ENCODE assay signal across 12 mouse cellular contexts in genomic region chr5:64508565-64508964, GRCm38 (mm10).
DNase-seq lines count a peak whose midpoint lies in the region; TF ChIP-seq lines count a peak whose summit lies in the region.
"Had no signal": no experiment of that assay in that cellular context is flagged by ENCODE, and none has a peak within 500 bp of the region (broad histone marks: within the 10 kb centered on the region; RNA-seq: fewer than 3 reads in every experiment).

No protein-coding gene starts in this region.

- DNase-seq in layer of hippocampus, adult 2 months (ENCODE audit: low spot score in 2 of 2) = peak in 1 of 2 experiments; percentile 33
- no peak for DNase-seq in layer of hippocampus, adult 9-11 months
- peak; percentile 28 for DNase-seq in 416B (ENCODE audit: low read depth)
- peak; percentile 30 for DNase-seq in Muller cell, postnatal 12 days (ENCODE audit: inconsistent ontology term)
- peak; percentile 26 for DNase-seq in kidney, adult 9 months
- no peak for DNase-seq in neural tube, embryonic 10.5 days (ENCODE audit: extremely low spot score, low spot score)
- DNase-seq in heart, adult 18-20 months = no peak
- DNase-seq: gastrocnemius, adult 2 months; heart, postnatal 36 days; right cerebral cortex, postnatal 14 days; thymus, postnatal 36 days had no signal

- H3K4me3 ChIP-seq in layer of hippocampus, adult 2 months = no peak overlapping the region
- H3K4me3 ChIP-seq: gastrocnemius, adult 2 months; neural tube, embryonic 12.5 days had no signal

- TF ChIP-seq CTCF in layer of hippocampus, adult 2 months (conservative IDR thresholded peaks at IDR 0.05) = no peak

- peak overlapping the region; percentile 41; the same call in 1 of the 2 replicates for H3K27ac ChIP-seq in layer of hippocampus, adult 2 months
- H3K27ac ChIP-seq: gastrocnemius, adult 2 months; neural tube, embryonic 12.5 days had no signal

Comparison
In these comparisons a context has a peak if more than half of its experiments do, and no peak if none do; other contexts are left out.
1. DNase-seq: peak in 416B (single experiment), Muller cell, postnatal 12 days (single experiment) and kidney, adult 9 months (single experiment); none in layer of hippocampus, adult 9-11 months (single experiment), neural tube, embryonic 10.5 days (single experiment) and heart, adult 18-20 months (0 of 2).